11 mouse cellular contexts compared by ENCODE assay signal in genomic region chr7:44461503-44462217, GRCm38 (mm10). TPM values are rescaled to one million over a fixed set of nuclear protein-coding genes. Genes with fewer than 3 reads are reported as not detected.
A peak's percentile ranks its signal among the peaks of the same experiment; 100 is the strongest.
DNase-seq lines count a peak whose midpoint lies in the region; ATAC-seq lines count a peak whose summit lies in the region.
"Had no signal": no experiment of that assay in that cellular context is flagged by ENCODE, and none has a peak within 500 bp of the region (broad histone marks: within the 10 kb centered on the region; RNA-seq: fewer than 3 reads in every experiment).

No protein-coding gene starts in this region.

- peak; percentile 15 to 34 for DNase-seq in cerebellum, adult 18-20 months
- peak; percentile 2 to 16 for DNase-seq in layer of hippocampus, adult 18-20 months (ENCODE audit: low spot score in 2 of 2)
- DNase-seq in layer of hippocampus, postnatal 14 days (ENCODE audit: low spot score in 2 of 2) = no peak
- peak; percentile 19 for DNase-seq in urinary bladder, adult 2 months (ENCODE audit: low spot score)
- DNase-seq in urinary bladder, postnatal 36 days (ENCODE audit: low spot score in 2 of 2) = no peak
- DNase-seq in testis, postnatal 10 days (ENCODE audit: low spot score) = peak; percentile 39
- no peak for DNase-seq in gastrocnemius, postnatal 25 days
- DNase-seq: heart, postnatal 14 days; kidney, postnatal 14 days; lung, adult 18-20 months had no signal

- no peak for ATAC-seq in cerebellum, adult (ENCODE audit: insufficient number of reproducible peaks, low FRiP score, low TSS enrichment)

RNA-seq across cellular contexts. Expression of gene Aspdh, which starts 3.5 kb away (rescaled TPM):
- total RNA-seq in layer of hippocampus, adult 18-20 months (2021) = 10 to 100 TPM; 13.0 TPM
- 10 to 100 TPM; 15.0 to 15.4 TPM for total RNA-seq in layer of hippocampus, postnatal 14 days (2021)
- polyA plus RNA-seq in urinary bladder, adult 2 months (2012; rRNA removed) = 0.10 and 0.22 TPM in 2 replicates
- total RNA-seq in gastrocnemius, postnatal 25 days (2021) = not detected

RNA-seq across cellular contexts. Expression of gene Josd2, which starts 6.1 kb away (rescaled TPM):
- total RNA-seq in layer of hippocampus, adult 18-20 months (2021) = 100 to 1,000 TPM in 1 of 2 experiments, 10 to 100 TPM in 1; 86.1 to 100 TPM
- 10 to 100 TPM; 60.7 to 64.3 TPM for total RNA-seq in layer of hippocampus, postnatal 14 days (2021)
- polyA plus RNA-seq in urinary bladder, adult 2 months (2012; rRNA removed) = 85.0 and 110 TPM in 2 replicates
- 10 to 100 TPM; 62.8 to 69.1 TPM for total RNA-seq in gastrocnemius, postnatal 25 days (2021)

RNA-seq across cellular contexts. Expression of gene Lrrc4b, which starts 32.8 kb away (rescaled TPM):
- 100 to 1,000 TPM; 336 to 349 TPM for total RNA-seq in layer of hippocampus, adult 18-20 months (2021)
- 100 to 1,000 TPM; 299 to 301 TPM for total RNA-seq in layer of hippocampus, postnatal 14 days (2021)
- polyA plus RNA-seq in urinary bladder, adult 2 months (2012; rRNA removed) = 1.7 and 2.3 TPM in 2 replicates
- total RNA-seq in gastrocnemius, postnatal 25 days (2021) = under 1 TPM; 0.24 to 0.43 TPM

RNA-seq across cellular contexts. Expression of gene Emc10, which starts 34.7 kb away (rescaled TPM):
- total RNA-seq in layer of hippocampus, adult 18-20 months (2021) = 100 to 1,000 TPM; 235 to 245 TPM
- 100 to 1,000 TPM; 163 to 173 TPM for total RNA-seq in layer of hippocampus, postnatal 14 days (2021)
- 127 TPM in 2 replicates for polyA plus RNA-seq in urinary bladder, adult 2 months (2012; rRNA removed)
- total RNA-seq in gastrocnemius, postnatal 25 days (2021) = 10 to 100 TPM; 41.4 to 53.2 TPM

RNA-seq across cellular contexts. Expression of gene Fam71e1, which starts 34.7 kb away (rescaled TPM):
- 10 to 100 TPM; 16.2 to 17.6 TPM for total RNA-seq in layer of hippocampus, adult 18-20 months (2021)
- 10 to 100 TPM; 29.8 to 48.4 TPM for total RNA-seq in layer of hippocampus, postnatal 14 days (2021)
- 10.0 and 12.5 TPM in 2 replicates for polyA plus RNA-seq in urinary bladder, adult 2 months (2012; rRNA removed)
- 1 to 10 TPM; 2.5 to 2.9 TPM for total RNA-seq in gastrocnemius, postnatal 25 days (2021)

Comparison
In these comparisons a context has a peak if more than half of its experiments do, and no peak if none do; other contexts are left out.
1. DNase-seq: peak in cerebellum, adult 18-20 months (2 of 2), layer of hippocampus, adult 18-20 months (2 of 2), urinary bladder, adult 2 months (single experiment) and testis, postnatal 10 days (single experiment); none in layer of hippocampus, postnatal 14 days (0 of 2), urinary bladder, postnatal 36 days (0 of 2) and gastrocnemius, postnatal 25 days (single experiment).
2. RNA of gene Aspdh, which starts 3.5 kb away (total RNA-seq): 15.0 to 15.4 TPM in layer of hippocampus, postnatal 14 days and 13.0 TPM in layer of hippocampus, adult 18-20 months; not detected in gastrocnemius, postnatal 25 days; every median in the first group is over 10 times any median in the second.
3. RNA of gene Lrrc4b, which starts 32.8 kb away (total RNA-seq): 336 to 349 TPM in layer of hippocampus, adult 18-20 months and 299 to 301 TPM in layer of hippocampus, postnatal 14 days; 0.24 to 0.43 TPM in gastrocnemius, postnatal 25 days; every median in the first group is over 100 times any median in the second.